Mouse (Mus musculus) heart, postnatal 0 days (tissue): ENCODE measurements around the gene Gm20403. TPM values are rescaled to one million over a fixed set of nuclear protein-coding genes. Genes with fewer than 3 reads are reported as not detected.
"Not testable (repeated sequence)": the region's sequence is repeated elsewhere in the genome, so short reads cannot be mapped to it uniquely, and the experiment has no call there.

Experiments
- ATAC-seq: fragments of 200-750 bp; cut with Nextera tagmentation; 2 replicates; pipeline ENCODE4 v1.8.0; 2017; ENCODE audit warnings: low read depth, moderate number of reproducible peaks, moderate library complexity; ENCODE audit not compliant: insufficient read depth
- DNase-seq: peaks from one replicate; pipeline ENCODE4 v3.0.0-alpha.2; 2016; ENCODE audit warnings: low spot score
- H3K27ac ChIP-seq: fragments of 300-500 bp; sonication (generic); 2 replicates; pipeline ENCODE4 v1.5.1; 2014; ENCODE audit warnings: low read depth, mild to moderate bottlenecking
- H3K27me3 ChIP-seq: fragments of 300-500 bp; sonication (generic); 2 replicates; pipeline ENCODE4 v1.6.1; 2014; ENCODE audit warnings: low read length, mixed read lengths; ENCODE audit not compliant: control insufficient read depth, insufficient read depth
- H3K36me3 ChIP-seq: fragments of 300-500 bp; sonication (generic); replicated peaks from 2 replicates; pipeline ENCODE4 v1.6.1; 2014; ENCODE audit warnings: low read length, mixed read lengths; ENCODE audit not compliant: control insufficient read depth, insufficient read depth
- H3K4me1 ChIP-seq: fragments of 300-500 bp; sonication (generic); 2 replicates; pipeline ENCODE4 v1.6.1; 2014; ENCODE audit warnings: antibody characterized with exemption; ENCODE audit not compliant: control insufficient read depth, insufficient read depth
- H3K4me2 ChIP-seq: fragments of 300-500 bp; sonication (generic); 2 replicates; pipeline ENCODE4 v1.6.1; 2014; ENCODE audit warnings: low read depth, mild to moderate bottlenecking, low read length, moderate library complexity
- H3K4me3 ChIP-seq: fragments of 300-500 bp; sonication (generic); 2 replicates; pipeline ENCODE4 v1.5.1; 2014; ENCODE audit warnings: low read depth, low read length
- H3K9ac ChIP-seq: fragments of 300-500 bp; sonication (generic); replicated peaks from 2 replicates; pipeline ENCODE4 v1.6.1; 2014; ENCODE audit warnings: low read depth, low read length, mixed read lengths
- H3K9me3 ChIP-seq: fragments of 300-500 bp; sonication (generic); replicated peaks from 2 replicates; pipeline ENCODE4 v1.6.1; 2016; ENCODE audit warnings: low read length; ENCODE audit not compliant: control insufficient read depth
- CTCF ChIP-seq: IDR thresholded peaks from 2 replicates; pipeline ENCODE4 v1.5.1; 2016; ENCODE audit warnings: antibody characterized with exemption, control low read depth, low read depth
- EP300 ChIP-seq: IDR thresholded peaks from 2 replicates; pipeline ENCODE4 v1.6.1; 2016; ENCODE audit warnings: antibody characterized with exemption, low read depth
- WGBS: fragments of 180-500 bp; shearing (Covaris S2); extraction: QIAGEN DNeasy Blood & Tissue Kit; methylation state at CpG from one replicate; pipeline ENCODE4 v1.1.7; 2014; 5-methylcytosine and 5-hydroxymethylcytosine counted together
- polyA plus RNA-seq: library from polyadenylated mRNA; unstranded; fragments of >200 nt; fragmentation: Nextera tagmentation; extraction: Ambion mirVana; gene quantifications from 2 replicates; pipeline ENCODE4 v1.2.1, GENCODE M21; 2015
- total RNA-seq: library from RNA; depleted of rRNA; stranded (reverse); fragments of >200 nt; gene quantifications from 2 replicates; pipeline ENCODE4 v1.2.3, GENCODE M21; 2014; ENCODE audit warnings: low replicate concordance

Gm20403 gene
- total and polyA plus RNA-seq, 2 experiments from 2014 or later, result not detected

DNA sequence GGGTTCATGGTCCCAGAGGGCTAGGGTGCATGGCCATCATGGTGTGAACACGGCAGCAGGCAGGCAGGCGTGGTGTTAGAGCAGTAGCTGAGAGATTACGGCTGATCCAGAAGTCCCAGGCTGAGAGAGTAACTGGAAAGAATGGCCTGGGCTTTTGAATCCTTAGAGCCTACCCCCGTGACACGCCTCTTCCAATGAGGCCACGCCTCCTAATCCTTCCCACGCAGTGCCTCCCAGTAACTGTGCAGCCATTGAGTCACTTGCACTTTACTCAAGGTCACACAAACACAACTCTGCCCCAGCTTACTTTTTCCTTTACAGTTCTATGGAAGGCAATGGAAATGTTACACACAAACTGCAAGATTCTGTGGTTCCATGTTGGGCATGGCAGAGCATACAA lies 19.7 kb upstream of the Gm20403 start:
- Histone ChIP-seq H3K4me1 (no peaks in the 10 kb centered on the region), H3K27me3 (no peaks in the 10 kb centered on the region), H3K9me3 (no peaks in the 10 kb centered on the region), H3K36me3 (no peaks in the 10 kb centered on the region), H3K4me2 (no peak overlapping the region), H3K27ac (no peak overlapping the region), H3K4me3 (no peak overlapping the region), H3K9ac (no peak overlapping the region)
- DNase-seq, result no peak
- TF ChIP-seq CTCF, result no peak
- no peak for TF ChIP-seq EP300
- 87% methylated on average over 7 of the region's 7 CpGs for WGBS
- ATAC-seq, result no peak

DNA sequence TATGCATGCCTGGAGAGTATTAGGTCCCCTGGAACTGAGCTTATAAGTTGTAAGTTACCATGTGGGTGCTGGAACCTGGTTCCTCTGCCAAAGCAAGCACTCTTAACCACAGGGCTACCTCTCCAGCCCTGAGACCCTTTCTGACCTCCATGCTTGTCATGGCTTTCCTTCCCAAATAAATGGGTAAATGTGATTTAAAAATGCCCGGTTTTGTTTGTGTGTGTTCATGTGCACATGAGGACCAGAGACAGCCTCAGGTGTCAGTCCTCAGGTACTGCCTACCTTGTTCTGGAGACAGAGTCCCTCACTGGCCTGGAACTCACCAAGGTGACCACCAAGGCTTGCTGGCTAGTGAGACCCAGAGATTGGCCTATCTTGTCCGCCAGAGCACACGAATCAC lies 18.1 kb upstream of the Gm20403 start:
- Histone ChIP-seq H3K4me1 (no peaks in the 10 kb centered on the region), H3K9me3 (no peaks in the 10 kb centered on the region), H3K36me3 (no peaks in the 10 kb centered on the region), H3K27ac (no peak overlapping the region), H3K4me2 (no peak overlapping the region), H3K9ac (no peak overlapping the region), H3K27me3 (no peaks in the 10 kb centered on the region), H3K4me3 (no peak overlapping the region)
- TF ChIP-seq CTCF (no peak), EP300 (no peak)
- 83% methylated on average over 3 of the region's 3 CpGs for WGBS
- DNase-seq, result no peak
- no peak for ATAC-seq

DNA sequence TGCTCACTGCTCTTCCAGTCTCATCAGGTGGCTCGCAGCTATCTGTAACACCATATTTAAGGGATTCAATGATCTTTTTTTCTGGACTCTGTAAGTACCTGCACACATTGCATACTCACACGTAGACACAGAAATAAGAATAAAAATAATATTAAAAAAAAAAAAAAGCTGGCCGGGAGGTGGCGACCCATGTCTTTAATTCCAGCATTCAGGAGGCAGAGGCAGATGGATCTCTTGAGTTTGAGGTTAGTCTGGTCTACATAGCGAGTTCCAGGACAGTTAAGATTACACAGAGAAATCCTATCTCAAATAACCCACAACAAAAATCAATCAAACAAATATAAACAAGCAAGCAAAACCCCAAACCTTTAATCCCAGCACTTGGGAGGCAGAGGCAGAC lies 17.5 kb upstream of the Gm20403 start:
- DNase-seq (no peak), ATAC-seq (no peak)
- TF ChIP-seq CTCF, result no peak
- TF ChIP-seq EP300, result no peak
- Histone ChIP-seq H3K9me3 (no peaks in the 10 kb centered on the region), H3K9ac (no peak overlapping the region), H3K36me3 (no peaks in the 10 kb centered on the region), H3K4me2 (no peak overlapping the region), H3K4me3 (no peak overlapping the region), H3K27ac (no peak overlapping the region), H3K4me1 (no peaks in the 10 kb centered on the region), H3K27me3 (no peaks in the 10 kb centered on the region)
- 85% methylated on average over 5 of the region's 5 CpGs for WGBS

DNA sequence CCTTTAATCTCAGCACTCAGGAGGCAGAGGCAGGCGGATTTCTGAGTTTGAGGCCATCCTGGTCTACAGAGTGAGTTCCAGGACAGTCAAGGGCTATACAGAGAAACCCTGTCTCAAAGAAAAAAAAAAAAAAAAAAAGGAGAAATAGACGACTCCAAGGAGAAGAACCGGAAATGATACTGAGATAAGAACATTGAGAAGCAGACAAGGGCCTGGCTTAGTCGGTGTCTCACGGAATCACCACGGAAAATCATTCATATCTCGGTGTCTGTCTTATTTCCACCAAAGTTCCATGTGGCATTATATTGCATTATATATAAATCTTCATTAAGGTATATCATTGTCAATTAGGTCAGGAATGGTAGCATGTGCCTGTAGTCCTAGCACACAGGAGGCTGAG lies 16.2 kb upstream of the Gm20403 start:
- not testable (repeated sequence) for H3K27me3 ChIP-seq, H3K9me3 ChIP-seq, DNase-seq, H3K36me3 ChIP-seq, H3K27ac ChIP-seq, H3K4me2 ChIP-seq, H3K4me3 ChIP-seq, H3K4me1 ChIP-seq, H3K9ac ChIP-seq, ATAC-seq
- WGBS, result 67% methylated on average over 7 of the region's 7 CpGs

DNA sequence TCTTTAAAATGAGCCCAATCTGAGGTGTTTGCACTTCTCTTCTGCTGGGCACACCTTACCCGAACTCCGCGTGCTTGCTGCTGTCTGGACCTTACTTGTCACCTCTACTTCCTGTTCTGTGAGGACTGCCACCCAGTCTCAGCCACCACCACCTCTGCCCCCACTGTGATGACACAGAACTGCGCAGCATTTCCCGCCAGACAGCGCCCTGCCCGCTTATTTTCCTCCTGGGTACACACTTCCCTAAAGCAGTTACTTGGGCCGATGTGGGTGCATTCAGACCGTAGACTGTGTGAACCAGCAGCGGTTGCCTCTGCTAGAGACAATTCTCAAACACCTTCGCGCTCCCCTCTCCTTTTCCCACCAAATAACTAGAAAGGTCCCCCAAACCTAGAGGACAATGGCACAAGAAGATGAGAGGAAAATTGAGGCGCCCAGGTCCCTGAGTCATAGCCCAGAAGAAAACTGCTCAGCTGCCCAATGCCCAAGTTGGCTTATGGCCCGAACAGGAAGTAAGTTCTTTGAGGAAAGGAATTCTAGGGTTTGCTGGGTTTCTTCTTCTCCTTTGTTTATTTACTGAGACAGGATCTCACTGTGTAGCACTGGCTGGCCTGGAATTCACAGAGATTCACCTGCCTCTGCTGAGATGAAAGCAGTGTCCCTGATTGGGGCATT lies 12.8 kb upstream of the Gm20403 start:
- 75% methylated on average over 14 of the region's 14 CpGs for WGBS
- DNase-seq (no peak), ATAC-seq (no peak)
- no peak for TF ChIP-seq EP300
- TF ChIP-seq CTCF, result no peak
- Histone ChIP-seq H3K4me2 (no peak overlapping the region), H3K9me3 (no peaks in the 10 kb centered on the region), H3K4me1 (no peaks in the 10 kb centered on the region), H3K4me3 (no peak overlapping the region), H3K27me3 (no peaks in the 10 kb centered on the region), H3K36me3 (no peaks in the 10 kb centered on the region), H3K27ac (no peak overlapping the region), H3K9ac (no peak overlapping the region)

DNA sequence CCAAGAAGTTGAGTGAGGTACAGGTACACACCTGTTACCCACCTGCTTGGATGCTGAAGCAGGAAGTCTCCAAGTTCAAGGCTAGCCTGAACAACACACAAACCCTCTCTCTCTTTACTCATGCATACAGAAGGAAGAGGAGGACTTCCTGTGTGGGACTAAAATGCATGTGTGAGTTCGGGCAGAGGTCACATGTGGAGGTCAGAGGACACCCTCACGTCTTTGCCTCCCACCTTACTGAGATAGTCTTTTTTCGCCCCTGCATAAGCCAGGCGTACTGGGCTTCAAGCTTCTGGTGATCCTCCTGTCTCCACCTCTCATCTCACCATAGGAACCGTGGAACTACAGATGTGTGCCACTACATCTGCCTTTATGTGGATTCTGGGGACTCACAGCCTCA lies 12.1 kb upstream of the Gm20403 start:
- no peak overlapping the region for H3K9ac ChIP-seq
- TF ChIP-seq EP300 (no peak), CTCF (no peak)
- ATAC-seq, result no peak

More for the DNA sequence above, 12.1 kb upstream of the Gm20403 start:
- Histone ChIP-seq H3K36me3 (no peaks in the 10 kb centered on the region), H3K4me3 (no peak overlapping the region), H3K4me1 (no peaks in the 10 kb centered on the region), H3K27ac (no peak overlapping the region), H3K27me3 (no peaks in the 10 kb centered on the region), H3K9me3 (no peaks in the 10 kb centered on the region), H3K4me2 (no peak overlapping the region)
- WGBS, result 54% methylated on average over 5 of the region's 5 CpGs
- no peak for DNase-seq
